Mouse (Mus musculus) liver, embryonic 11.5 days (tissue): ENCODE data around the gene Rbpjl. TPM values are rescaled to one million over a fixed set of nuclear protein-coding genes. Genes with fewer than 3 reads are reported as not detected.

ENCODE experiments used
- ATAC-seq: fragments of 200-750 bp; cut with Nextera tagmentation; replicated peaks from 2 replicates; pipeline ENCODE4 v1.8.0; 2017; ENCODE audit warnings: moderate number of reproducible peaks, mild to moderate bottlenecking, moderate TSS enrichment, moderate library complexity; ENCODE audit not compliant: low FRiP score
- DNase-seq: peaks from one replicate; pipeline ENCODE4 v3.0.0-alpha.2; 2017; ENCODE audit warnings: low spot score
- H3K27ac ChIP-seq: fragments of 300-500 bp; sonication (generic); 2 replicates; pipeline ENCODE4 v1.5.1; 2014; ENCODE audit warnings: mild to moderate bottlenecking, low read depth, low read length, control low read depth
- H3K27me3 ChIP-seq: fragments of 300-500 bp; sonication (generic); replicated peaks from 2 replicates; pipeline ENCODE4 v1.6.1; 2014; ENCODE audit warnings: low read length, mixed read lengths; ENCODE audit not compliant: control insufficient read depth, insufficient read depth
- H3K36me3 ChIP-seq: fragments of 300-500 bp; sonication (generic); 2 replicates; pipeline ENCODE4 v1.6.1; 2014; ENCODE audit warnings: mild to moderate bottlenecking, low read length, moderate library complexity, mixed read lengths; ENCODE audit not compliant: control insufficient read depth, insufficient read depth
- H3K4me1 ChIP-seq: fragments of 300-500 bp; sonication (generic); replicated peaks from 2 replicates; pipeline ENCODE4 v1.6.1; 2014; ENCODE audit warnings: low read length, mixed read lengths; ENCODE audit not compliant: control insufficient read depth, insufficient read depth
- H3K4me2 ChIP-seq: fragments of 300-500 bp; sonication (generic); 2 replicates; pipeline ENCODE4 v1.6.1; 2014; ENCODE audit warnings: mild to moderate bottlenecking, control low read depth, moderate library complexity
- H3K4me3 ChIP-seq: fragments of 300-500 bp; sonication (generic); 2 replicates; pipeline ENCODE4 v1.5.1; 2014; ENCODE audit warnings: low read depth, low read length, control low read depth
- H3K9ac ChIP-seq: fragments of 300-500 bp; sonication (generic); 2 replicates; pipeline ENCODE4 v1.6.1; 2014; ENCODE audit warnings: low read depth, low read length, control low read depth
- H3K9me3 ChIP-seq: fragments of 300-500 bp; sonication (generic); 2 replicates; pipeline ENCODE4 v1.6.1; 2016; ENCODE audit warnings: low read length, inconsistent platforms, mixed read lengths; ENCODE audit not compliant: control insufficient read depth
- WGBS: fragments of 180-500 bp; shearing (Covaris S2); extraction: QIAGEN DNeasy Blood & Tissue Kit; methylation state at CpG from one replicate; pipeline ENCODE4 v1.1.7; 2014; 5-methylcytosine and 5-hydroxymethylcytosine counted together
- polyA plus RNA-seq: library from polyadenylated mRNA; unstranded; fragments of >200 nt; fragmentation: Nextera tagmentation; extraction: Ambion mirVana; gene quantifications from 2 replicates; pipeline ENCODE4 v1.2.1, GENCODE M21; 2014

Rbpjl gene
- polyA plus RNA-seq, 1 experiment from 2014 or later: 0.12 TPM

DNA sequence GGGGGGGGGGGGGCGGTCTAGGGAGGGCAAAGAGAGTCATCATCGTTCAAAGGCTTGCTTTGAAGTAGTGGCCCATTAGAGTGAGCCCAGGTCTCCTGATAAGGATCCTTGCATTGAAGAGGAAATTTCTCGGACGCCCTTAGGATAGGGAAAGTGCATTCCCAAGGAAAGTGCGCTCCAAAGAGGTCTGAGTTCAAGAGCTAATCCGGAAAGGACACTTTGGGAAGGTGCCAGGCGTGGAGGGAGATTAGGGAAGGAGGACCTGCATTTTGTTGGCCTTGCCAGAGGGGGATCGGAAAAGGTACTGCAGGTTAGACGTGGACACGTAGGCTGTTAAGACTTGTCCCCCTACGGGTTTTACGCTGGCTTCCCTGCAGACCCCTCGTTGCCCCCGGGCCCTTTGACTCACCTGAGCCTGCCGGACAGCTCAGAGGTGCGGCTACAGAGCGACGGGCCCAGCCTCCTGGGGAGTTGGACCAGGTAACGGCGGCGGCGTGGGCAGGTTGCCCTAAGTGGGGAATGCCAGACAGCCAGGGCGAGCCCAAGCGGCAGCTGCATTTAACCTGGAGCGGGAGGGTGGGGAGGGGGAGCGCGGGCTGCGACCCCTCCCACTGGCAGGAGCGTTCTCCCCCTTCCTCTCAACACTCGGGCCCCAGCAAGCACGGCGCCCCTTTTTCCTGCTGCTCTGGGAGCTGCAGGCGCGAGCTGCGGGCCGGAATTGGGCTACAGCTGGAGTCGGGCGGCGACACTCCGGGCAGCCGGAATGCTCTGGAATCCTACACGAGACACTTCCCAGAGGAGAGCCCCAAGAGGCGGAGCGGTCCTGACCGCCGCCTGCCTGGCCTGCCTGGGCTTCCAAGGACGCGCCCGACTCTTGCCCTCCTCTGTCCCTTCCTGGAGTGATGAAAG lies 1.4 kb downstream of the Rbpjl start:
- H3K27me3 ChIP-seq: peaks cover 99% of the 10 kb centered on the region
- H3K9ac ChIP-seq: no peak overlapping the region
- H3K4me1 ChIP-seq: peaks cover 2% of the 10 kb centered on the region; the same call in 1 of the 2 replicates
- no peak overlapping the region for H3K27ac ChIP-seq
- H3K9me3 ChIP-seq: no peaks in the 10 kb centered on the region
- peak overlapping the region; percentile 33 for H3K4me3 ChIP-seq
- H3K4me2 ChIP-seq: peak overlapping the region; percentile 52
- H3K36me3 ChIP-seq: no peaks in the 10 kb centered on the region
- DNase-seq: no peak
- 1% methylated on average over 49 of the region's 49 CpGs for WGBS
- no peak for ATAC-seq

DNA sequence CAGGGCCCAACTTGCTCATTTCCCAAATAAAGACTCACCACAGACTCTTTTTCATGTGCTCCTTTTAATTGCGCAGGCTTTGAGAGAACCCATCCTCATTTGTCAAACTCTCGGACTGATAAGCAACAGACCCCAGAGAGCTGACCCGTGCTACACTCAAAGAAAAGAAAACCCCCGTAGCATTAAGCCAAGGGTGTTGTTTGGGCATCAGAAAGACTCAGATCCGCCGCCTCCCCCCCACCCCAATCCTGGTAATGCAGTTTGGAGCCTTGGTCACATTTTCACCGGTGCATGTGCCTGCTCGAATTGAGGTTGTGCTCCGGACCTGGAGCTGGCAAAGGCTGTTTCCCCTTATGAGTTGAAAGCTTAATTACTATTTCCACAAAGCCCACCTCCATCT lies 2.1 kb downstream of the Rbpjl start, which contains the start of gene Matn4:
Gene Matn4 (minus strand): TSS at position 101 of the 400 bp plus-strand sequence.
- Histone ChIP-seq H3K9ac (no peak within 1 kb of the TSS), H3K27me3 (peaks cover 98% of the 10 kb centered on the region), H3K9me3 (no peaks in the 10 kb centered on the region), H3K36me3 (no peaks in the 10 kb centered on the region), H3K27ac (no peak within 1 kb of the TSS), H3K4me3 (peak within 1 kb of the TSS; percentile 33), H3K4me1 (peaks cover 2% of the 10 kb centered on the region; the same call in 1 of the 2 replicates), H3K4me2 (peak within 1 kb of the TSS; percentile 52)
- no peak for ATAC-seq
- 7% methylated on average over 9 of the region's 9 CpGs for WGBS
- no peak for DNase-seq

DNA sequence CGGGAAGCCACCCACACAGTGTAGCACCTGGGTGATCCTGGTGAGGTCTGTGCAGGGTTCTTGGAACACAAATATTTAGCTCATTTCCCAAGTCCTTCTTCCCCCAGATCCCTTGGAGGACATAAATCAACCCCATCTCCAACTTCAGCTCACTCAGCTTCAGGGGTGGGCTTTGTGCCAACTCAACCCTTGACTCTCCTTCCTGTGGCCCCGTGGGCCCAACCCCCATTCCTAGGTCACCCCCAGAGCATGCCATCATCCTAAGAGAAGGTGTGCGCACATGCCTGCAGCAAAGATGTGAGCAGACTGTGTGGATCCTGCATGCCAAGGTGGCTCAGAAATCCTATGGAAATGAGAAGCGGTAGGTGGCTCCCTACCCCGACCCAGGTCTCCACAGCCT lies 2.6 kb downstream of the Rbpjl start:
- 40% methylated on average over 5 of the region's 5 CpGs for WGBS
- Histone ChIP-seq H3K9ac (no peak overlapping the region), H3K36me3 (no peaks in the 10 kb centered on the region), H3K4me1 (peaks cover 2% of the 10 kb centered on the region; the same call in 1 of the 2 replicates), H3K27me3 (peaks cover 96% of the 10 kb centered on the region), H3K27ac (no peak overlapping the region), H3K4me2 (no peak overlapping the region), H3K9me3 (no peaks in the 10 kb centered on the region), H3K4me3 (no peak overlapping the region)
- ATAC-seq (no peak), DNase-seq (no peak)

DNA sequence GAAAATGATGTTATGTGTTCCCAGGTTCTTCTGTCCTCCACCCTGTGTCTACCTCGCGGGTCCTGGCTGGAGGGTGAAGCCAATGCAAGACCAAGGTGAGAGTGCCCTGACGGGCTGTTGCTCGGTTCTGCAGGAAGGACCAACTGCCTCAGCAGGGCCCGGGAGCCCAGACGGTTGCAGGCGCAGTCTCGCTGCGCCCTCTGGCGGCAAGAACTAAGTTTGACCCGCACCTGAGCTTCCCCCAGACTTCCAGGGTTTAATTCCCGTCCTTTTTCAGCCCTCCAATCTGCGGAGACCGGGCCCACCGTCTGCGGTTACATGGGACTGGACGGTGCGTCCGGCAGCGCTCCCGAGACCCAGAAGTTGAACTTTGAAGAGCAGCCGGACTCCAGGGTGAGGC lies 4.8 kb downstream of the Rbpjl start:
- no peak overlapping the region for H3K4me3 ChIP-seq
- DNase-seq: no peak
- no peaks in the 10 kb centered on the region for H3K36me3 ChIP-seq
- peak overlapping the region; percentile 32; the same call in 1 of the 2 replicates for H3K4me2 ChIP-seq
- H3K9me3 ChIP-seq: no peaks in the 10 kb centered on the region
- 0 out of 2 replicates have a peak, but pooled peaks have one; percentile 15 for ATAC-seq
- H3K4me1 ChIP-seq: peaks cover 2% of the 10 kb centered on the region; the same call in 1 of the 2 replicates
- no peak overlapping the region for H3K27ac ChIP-seq
- 1% methylated on average over 22 of the region's 22 CpGs for WGBS
- no peak overlapping the region for H3K9ac ChIP-seq
- peaks cover 79% of the 10 kb centered on the region for H3K27me3 ChIP-seq

DNA sequence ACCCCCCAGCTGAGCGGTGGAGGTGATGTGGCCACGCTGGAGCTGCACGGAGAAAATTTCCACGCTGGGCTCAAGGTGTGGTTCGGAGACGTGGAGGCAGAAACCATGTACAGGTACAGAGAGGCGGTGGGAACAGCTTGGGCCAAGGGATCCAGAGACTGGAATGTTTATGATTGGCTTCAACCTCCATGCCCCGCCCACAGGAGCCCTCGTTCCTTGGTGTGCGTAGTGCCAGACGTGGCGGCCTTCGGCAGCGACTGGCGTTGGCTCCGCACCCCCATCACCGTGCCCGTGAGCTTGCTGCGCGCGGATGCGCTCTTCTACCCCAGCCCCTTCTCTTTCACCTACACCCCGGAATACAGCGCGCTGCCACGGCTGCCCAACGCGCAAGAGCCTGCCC lies 11.2 kb downstream of the Rbpjl start:
- peak overlapping the region; percentile 44; the same call in 1 of the 2 replicates for H3K4me2 ChIP-seq
- DNase-seq: no peak

DNA sequence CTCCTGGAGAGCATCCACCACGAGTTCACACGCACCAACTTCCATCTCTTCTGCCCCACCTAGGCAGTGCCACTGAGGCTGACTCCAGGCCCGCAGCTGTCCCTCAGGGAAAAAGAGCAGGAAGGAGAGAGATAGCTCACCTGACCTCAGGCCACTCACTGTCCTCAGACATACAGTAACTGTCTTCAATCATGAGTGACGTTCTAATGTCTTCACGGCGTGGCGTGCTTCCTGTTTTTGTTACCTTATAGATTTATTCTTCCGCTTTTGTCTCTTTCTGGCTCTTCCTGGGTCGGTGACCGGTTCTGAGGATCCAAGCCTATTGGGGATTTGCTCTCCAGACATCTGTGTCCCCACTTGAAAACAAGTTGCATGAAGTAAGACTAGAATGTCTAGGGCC lies 11.6 kb downstream of the Rbpjl start:
- DNase-seq (no peak), ATAC-seq (no peak)
- H3K36me3 ChIP-seq: no peaks in the 10 kb centered on the region
- no peak overlapping the region for H3K27ac ChIP-seq
- 57% methylated on average over 10 of the region's 10 CpGs for WGBS
- peaks cover 25% of the 10 kb centered on the region for H3K27me3 ChIP-seq
- no peaks in the 10 kb centered on the region for H3K4me1 ChIP-seq
- no peaks in the 10 kb centered on the region for H3K9me3 ChIP-seq
- no peak overlapping the region for H3K9ac ChIP-seq
- H3K4me3 ChIP-seq: peak overlapping the region; percentile 21; the same call in 1 of the 2 replicates
- peak overlapping the region; percentile 44; the same call in 1 of the 2 replicates for H3K4me2 ChIP-seq

More for the DNA sequence above, 11.2 kb downstream of the Rbpjl start:
- ATAC-seq: no peak
- Histone ChIP-seq H3K27ac (no peak overlapping the region), H3K36me3 (no peaks in the 10 kb centered on the region), H3K27me3 (peaks cover 29% of the 10 kb centered on the region), H3K9me3 (no peaks in the 10 kb centered on the region), H3K9ac (no peak overlapping the region), H3K4me1 (no peaks in the 10 kb centered on the region), H3K4me3 (peak overlapping the region; percentile 21; the same call in 1 of the 2 replicates)
- 25% methylated on average over 28 of the region's 28 CpGs for WGBS

DNA sequence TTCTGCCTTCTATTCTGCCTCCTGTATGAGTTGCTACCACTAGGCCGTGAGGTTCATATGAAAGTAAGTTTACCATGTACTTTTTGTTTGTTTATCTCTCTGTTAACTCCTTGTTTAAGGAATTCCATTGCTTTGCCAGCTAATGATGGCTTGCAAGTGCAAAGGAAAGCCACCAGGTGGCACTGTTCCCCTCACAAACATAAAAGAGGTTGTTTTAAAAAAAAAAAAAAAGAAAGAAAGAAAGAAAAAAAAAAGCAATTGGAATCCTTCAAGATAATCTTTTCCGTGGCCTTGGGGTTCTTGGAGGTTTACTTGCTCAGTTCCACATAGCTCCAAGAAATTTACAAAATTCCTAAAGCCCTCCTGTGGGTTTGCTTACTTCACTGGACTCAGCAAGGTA lies 14.3 kb downstream of the Rbpjl start:
- Histone ChIP-seq H3K4me1 (no peaks in the 10 kb centered on the region), H3K9me3 (no peaks in the 10 kb centered on the region), H3K27me3 (peaks cover 14% of the 10 kb centered on the region), H3K36me3 (no peaks in the 10 kb centered on the region), H3K4me2 (no peak overlapping the region), H3K4me3 (no peak overlapping the region), H3K9ac (no peak overlapping the region), H3K27ac (no peak overlapping the region)
- DNase-seq (no peak), ATAC-seq (no peak)
- WGBS: 1% methylated on average over 2 of the region's 2 CpGs

DNA sequence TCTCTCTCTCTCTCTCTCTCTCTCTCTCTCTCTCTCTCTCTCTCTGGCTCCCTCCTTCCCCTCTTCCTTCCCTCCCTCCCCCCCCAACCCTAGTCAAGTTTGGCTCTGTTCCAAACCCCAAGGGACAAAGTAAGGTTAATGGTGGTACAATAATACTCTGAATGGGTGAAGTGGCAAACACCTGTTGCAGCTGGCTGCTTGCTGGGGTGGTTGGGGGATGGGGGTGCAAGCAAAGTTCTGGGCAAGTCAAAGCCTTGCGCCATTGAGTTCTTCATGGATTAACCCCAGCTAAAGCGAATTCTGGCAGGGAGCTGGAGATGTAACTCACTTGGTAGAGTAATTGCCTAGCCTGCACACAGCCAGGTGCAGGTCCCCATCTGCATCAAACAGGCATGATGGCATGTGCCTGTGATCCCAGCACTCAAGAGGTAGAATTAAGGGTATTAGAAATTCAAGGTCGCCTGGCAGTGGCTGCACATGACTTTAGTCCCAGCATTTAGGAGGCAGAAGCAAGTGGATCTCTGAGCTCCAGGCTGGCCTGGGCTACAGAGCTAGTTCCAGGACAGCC lies 15.5 kb downstream of the Rbpjl start:
- H3K9ac ChIP-seq: no peak overlapping the region
- H3K36me3 ChIP-seq: no peaks in the 10 kb centered on the region
- 30% methylated on average over 3 of the region's 3 CpGs for WGBS
- DNase-seq (no peak), ATAC-seq (no peak)
- H3K4me1 ChIP-seq: no peaks in the 10 kb centered on the region
- H3K4me2 ChIP-seq: no peak overlapping the region
- H3K4me3 ChIP-seq: no peak overlapping the region
- H3K27me3 ChIP-seq: peaks cover 14% of the 10 kb centered on the region
- no peaks in the 10 kb centered on the region for H3K9me3 ChIP-seq
- no peak overlapping the region for H3K27ac ChIP-seq
